Mouse (Mus musculus) mouse embryonic stem cell (cell line): ENCODE results near the gene Zfp605.
"Not testable (repeated sequence)": the region's sequence is repeated elsewhere in the genome, so short reads cannot be mapped to it uniquely, and the experiment has no call there.

Source experiments
- in situ Hi-C, 2 experiments: fragments of 300-500 bp; cut with MboI; formaldehyde crosslinking; loops; 1 replicate in 1 of 2; 3 replicates in 1 of 2; pipeline ENCODE4 v1.14.3; 2019 to 2020; ENCODE audit warnings: low sequenced_read_pairs in 2 of 2, low pct_unique_long_range_greater_than_20kb in 1 of 2, mixed read lengths in 1 of 2; ENCODE audit not compliant: unreplicated experiment in 1 of 2

The Zfp605 gene

GRCm38 (mm10) chr5:110109991-110110441 lies at the start of gene Zfp605:
Zfp605 (plus strand) TSS chr5:110110092.
- in situ Hi-C loops, result loop anchor here in 1 of 2 experiments (10.0 kb wide), 1 partner anchor 555 kb away; the partner anchor contains the start of gene Crlf2

DNA sequence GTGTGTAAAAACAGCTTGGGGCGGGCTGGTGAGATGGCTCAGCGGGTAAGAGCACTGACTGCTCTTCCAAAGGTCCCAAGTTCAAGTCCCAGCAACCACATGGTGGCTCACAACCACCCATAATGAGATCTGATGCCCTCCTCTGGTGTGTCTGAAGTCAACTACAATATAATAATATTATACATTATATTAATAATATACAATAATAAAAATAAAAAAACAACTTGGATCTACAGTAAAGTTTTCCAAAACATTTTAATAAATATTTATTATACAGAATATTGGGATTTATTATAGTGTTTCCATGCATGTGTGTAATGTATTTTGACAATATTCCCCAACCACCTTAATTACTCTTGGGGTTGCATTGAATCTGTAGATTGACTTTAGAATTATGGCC lies 37.5 kb upstream of the Zfp605 start, which contains the start of gene Gm17655:
Gene Gm17655, minus strand, starts transcription at position 101 of the 400 bp plus-strand sequence.
- in situ Hi-C loops, result not testable (repeated sequence)

DNA sequence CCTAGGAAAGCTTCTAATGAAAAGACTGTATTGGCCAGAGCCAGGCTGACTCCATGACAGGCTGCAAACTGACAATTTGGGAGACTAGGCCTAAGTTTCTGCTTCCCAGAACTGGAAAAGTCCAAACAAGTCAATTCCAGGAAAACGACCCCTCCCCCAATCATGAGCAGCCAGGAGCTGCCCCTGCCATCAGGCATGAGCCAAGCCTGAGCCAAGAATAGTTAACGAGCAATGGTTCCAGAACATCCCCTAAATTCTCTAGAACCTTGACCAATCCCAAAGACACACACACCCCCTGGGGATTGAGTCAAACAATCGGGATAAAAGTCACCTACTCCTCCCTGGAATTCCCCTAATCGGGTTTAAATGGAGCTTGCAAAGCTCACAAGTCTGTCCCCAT lies 26.9 kb upstream of the Zfp605 start:
- in situ Hi-C loops, result no loop called here

DNA sequence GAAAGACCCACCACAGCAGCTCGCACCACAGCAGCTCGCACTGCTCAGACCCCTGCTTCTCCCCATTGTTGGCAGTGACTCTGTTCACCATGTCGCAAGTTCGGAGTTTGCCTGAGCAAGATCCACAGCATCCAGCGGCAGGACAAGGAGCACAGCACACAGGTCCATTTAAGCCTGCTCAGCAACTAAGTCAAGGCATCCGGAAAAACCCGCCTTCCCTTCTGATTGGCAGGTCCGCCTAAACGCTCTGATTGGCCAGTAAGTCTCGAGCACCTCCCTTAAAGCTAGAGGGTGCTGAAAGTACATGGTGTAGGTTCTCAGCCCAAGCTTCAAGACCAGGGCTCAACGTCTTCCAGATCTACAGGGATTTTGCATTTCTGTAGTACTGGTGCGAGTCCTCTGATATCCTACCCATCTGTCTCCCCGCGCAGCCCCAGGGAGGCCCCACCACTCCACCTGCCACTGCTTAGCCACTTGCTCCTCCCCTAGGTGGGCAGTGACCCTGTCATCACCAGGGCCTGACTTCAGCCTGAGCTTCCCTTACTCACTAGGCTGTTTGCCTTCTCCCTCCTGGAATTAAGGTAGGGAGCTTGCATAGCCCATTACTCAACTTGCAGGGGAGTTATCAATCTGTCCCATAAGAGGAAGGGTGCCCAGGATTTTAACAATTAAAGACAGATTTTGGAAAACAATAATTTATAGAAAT lies 23.6 kb upstream of the Zfp605 start:
- in situ Hi-C loops, result no loop called here

DNA sequence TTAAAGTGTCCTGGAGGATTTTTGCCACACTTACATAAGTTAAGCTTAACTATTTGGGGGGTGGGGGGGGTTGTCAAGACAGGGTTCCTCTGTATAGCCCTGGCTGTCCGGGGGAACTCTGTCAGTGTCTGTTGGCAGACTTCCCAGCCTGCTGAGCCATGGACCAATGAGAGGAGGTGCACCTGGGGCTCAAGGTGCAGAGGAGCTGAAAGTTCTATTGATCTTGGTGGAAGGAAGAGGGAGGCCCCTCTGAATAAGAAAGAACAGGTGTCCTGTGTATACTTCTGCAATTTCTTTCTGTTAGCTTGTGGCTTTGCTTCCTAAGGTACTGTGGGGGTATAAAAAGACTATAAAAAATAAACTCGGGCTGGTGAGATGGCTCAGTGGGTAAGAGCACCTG lies 18.3 kb upstream of the Zfp605 start:
- in situ Hi-C loops, result no loop called here

- in situ Hi-C loops, result no loop called here
Observed at GRCm38 (mm10) chr5:110094030-110094846, 15.7 kb upstream of the Zfp605 start, which contains the start of gene Gm35315. Gm35315 (minus strand) TSS chr5:110094420.

DNA sequence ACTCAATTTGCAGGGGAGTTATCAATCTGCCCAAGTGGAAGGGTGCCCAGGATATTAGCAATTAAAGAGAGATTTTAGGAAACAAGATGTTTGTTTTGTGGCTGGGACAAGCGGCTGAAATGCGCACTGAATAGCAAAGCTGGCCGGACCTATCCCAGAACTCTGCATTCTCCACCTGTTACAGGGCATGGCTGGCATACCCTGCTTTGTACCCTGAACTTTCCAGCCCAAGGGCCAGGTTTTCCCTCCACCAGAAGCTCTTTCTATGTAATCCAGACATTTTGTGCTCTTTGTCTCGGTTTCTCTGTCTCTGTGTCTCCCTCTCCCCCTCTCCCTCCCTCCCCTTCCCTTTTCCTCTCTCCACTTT lies 15.1 kb upstream of the Zfp605 start:
- in situ Hi-C loops, result no loop called here

GRCm38 (mm10) chr5:110098991-110099477 lies 10.9 kb upstream of the Zfp605 start:
- in situ Hi-C loops, result no loop called here

DNA sequence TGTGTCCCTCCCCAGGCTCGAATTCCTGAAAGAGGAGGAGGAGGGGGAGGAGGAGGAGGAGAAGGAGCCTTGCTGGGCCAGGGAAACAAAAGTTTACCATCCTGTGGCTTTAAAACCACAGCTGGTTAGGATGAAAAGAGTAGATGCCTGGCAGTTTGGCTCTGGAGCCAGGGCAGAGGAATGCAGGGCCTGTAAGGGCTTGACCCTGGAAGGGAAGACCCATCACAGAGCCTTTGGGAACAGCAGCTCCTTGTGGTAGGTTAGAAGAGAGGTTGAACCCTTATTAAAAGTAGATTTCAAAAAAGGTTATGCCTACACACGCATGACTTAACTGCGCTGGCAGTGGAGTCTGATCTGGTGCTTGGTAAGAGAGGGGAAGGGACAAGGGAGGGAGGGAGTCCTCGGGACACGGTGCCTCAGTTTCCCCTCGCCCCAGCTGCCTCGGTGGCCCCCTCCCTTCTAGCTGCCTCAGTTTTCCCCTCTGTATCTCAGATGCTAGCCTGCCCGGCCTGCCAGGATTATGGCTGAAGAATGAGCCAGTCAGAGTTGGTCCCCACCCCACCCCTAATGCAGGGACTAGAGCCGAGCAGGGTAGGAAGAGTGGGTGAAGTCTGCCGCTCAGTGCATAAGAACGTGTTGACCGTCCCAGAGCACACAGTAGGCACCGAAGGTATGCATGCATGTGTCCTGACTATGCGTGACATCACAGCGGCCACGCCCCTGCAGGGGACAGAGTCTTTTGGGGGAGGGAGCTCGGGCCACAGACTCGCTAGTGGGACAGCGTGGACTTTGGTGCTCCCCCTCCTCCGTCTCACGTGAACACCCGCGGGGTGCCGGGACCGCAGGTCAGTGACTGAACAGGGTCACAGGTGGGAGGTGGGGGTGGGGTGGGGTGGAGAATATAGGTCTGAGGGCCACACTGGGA lies 10.0 kb upstream of the Zfp605 start, which contains the start of gene Plcxd1:
Gene Plcxd1, plus strand, starts transcription at position 314 of the 925 bp plus-strand sequence.
- in situ Hi-C loops, result loop anchor here in 1 of 2 experiments (10.0 kb wide), 1 partner anchor 545 kb away; the partner anchor contains the start of gene Crlf2

DNA sequence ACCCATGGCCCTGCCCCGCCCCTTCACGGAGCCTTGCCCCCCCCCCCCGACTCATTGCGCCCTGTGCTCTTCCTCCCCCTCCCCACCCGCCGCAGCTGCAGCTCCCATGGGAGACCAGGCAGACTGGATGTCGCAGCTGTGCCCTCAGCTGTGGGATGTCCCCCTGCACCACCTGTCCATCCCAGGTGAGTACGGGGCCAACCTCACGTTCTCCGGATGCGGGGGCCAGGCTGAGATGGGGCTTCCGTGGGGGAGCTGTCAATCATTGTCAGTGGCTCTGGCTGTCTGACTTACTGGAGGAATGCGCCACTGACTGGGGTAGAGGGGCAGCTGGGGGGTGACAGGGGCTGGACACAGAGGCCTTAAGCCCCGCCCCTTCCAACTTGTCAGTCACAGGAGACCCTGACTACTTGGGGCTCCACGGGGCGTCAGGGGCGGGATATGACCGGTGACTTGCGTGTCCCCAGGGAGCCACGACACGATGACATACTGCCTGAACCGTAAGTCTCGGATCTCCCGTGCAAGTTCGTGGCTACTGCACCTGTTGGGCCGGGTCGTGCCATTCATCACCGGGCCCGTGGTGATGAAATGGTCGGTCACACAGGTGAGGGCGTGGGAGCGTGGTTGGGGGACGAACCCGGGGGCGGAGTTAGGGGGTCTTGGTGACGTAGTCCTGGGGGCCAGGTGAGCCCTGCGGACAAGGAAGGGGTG lies 8.8 kb upstream of the Zfp605 start:
- in situ Hi-C loops, result loop anchor here in 1 of 2 experiments (10.0 kb wide), 1 partner anchor 546 kb away; the partner anchor contains the start of gene Crlf2

GRCm38 (mm10) chr5:110101716-110102347 lies 8.1 kb upstream of the Zfp605 start:
- in situ Hi-C loops, result loop anchor here in 1 of 2 experiments (10.0 kb wide), 1 partner anchor 547 kb away; the partner anchor contains the start of gene Crlf2

GRCm38 (mm10) chr5:110102429-110102828 lies 7.5 kb upstream of the Zfp605 start:
- in situ Hi-C loops, result loop anchor here in 1 of 2 experiments (10.0 kb wide), 1 partner anchor 548 kb away; the partner anchor contains the start of gene Crlf2

DNA sequence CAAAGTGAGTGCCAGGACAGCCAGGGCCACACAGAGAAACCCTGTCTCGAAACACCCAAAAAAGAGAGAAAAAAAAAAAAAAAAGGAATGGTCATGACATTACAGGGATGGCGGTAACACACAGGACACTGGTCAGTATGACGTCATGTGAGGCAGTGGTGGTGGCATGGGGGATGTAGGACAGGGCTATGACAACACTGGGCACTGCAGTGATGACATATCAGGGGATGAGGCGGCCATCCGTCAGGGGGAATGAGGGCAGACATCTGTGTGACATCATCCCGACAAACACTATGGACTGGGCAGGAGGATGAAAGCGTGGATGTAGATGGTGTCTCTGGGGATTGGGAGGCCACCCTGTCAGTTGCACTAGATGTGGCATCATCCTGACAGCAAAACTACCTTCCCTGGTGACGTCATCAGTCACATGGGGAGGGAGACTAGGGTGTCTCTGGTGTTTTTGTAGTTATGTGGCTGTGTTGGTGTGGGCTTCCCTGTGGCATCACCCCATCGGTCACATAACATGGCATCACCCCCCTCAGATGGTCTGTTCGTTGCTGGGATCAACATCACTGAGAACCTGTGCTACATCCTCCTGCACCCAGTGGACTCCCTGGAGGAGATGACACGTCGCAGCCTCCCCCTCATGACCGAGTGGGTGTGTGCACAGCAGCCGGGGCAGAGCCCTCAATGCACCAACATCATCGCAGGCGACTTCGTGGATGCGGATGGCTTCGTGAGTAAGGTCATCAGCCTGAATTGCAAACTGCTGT lies 6.9 kb upstream of the Zfp605 start:
- in situ Hi-C loops, result loop anchor here in 1 of 2 experiments (10.0 kb wide), 1 partner anchor 548 kb away; the partner anchor contains the start of gene Crlf2

DNA sequence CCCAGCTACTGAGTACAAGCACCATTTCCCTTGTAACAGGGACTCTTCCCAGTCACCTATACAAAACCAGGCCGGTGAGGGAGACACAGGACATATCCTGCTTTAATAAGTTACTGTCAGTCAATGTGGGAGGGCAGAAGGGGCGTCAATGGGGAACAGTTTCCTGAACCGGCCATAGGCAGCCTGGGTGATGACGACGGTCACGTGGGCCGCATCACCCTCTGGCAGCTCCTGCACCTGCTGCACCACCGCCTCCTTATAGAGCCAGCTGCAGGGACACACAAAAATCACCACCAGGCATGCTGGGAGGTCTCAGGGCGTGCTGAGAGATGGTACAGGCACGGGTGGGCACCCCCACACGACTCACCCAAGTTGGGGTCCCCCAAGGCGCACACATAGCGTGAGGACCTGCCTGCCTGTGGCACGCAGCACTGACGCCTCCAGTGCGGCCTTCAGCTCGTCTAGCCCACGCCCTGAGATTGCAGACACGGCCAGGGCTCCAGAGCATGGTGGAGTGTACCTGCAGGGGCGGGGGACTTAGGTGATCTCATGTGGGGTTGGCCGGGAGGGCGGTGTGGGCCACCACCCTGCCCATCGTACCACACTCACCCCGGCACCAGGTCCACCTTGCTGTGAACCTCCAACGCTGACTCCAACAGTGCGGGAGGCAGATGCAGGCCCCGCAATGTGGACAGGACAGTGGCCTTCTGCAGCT lies 5.8 kb upstream of the Zfp605 start:
- in situ Hi-C loops, result loop anchor here in 1 of 2 experiments (10.0 kb wide), 1 partner anchor 549 kb away; the partner anchor contains the start of gene Crlf2

DNA sequence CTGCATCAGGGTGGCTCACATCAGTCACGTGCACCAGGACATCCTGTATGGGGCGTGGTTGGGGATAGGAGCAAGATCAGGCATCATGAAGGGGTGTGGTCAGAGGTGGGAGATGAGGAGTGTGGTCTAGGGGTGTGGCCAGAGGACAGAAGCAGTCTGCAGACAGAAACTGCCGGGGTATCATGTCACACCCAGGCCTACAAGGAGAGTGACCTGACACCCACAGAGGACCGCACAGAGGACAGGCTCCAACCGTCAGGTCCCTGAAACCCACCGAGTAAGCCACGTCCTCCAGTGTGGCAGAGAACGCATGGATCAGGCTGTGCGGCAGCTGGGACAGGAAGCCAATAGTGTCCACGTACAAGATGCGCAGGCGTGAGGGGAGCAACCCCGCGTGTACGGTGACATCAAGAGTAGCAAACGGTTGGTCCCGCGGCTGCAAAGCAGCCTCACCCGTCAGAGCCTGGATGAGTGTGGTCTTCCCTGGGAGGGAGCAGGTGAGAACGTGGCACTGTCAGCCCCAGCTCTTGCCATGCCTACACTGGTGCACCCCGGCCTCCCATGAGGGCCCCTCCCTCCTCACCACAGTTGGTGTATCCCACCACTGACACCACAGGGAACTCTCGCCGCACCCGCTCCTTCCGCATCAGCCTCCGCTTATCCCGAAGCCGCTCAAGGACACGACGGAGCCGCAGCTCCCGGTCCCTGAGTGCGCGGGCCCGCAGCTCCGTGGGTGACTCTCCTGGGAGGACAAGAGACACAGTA lies 5.1 kb upstream of the Zfp605 start:
- in situ Hi-C loops, result loop anchor here in 1 of 2 experiments (10.0 kb wide), 1 partner anchor 550 kb away; the partner anchor contains the start of gene Crlf2
